Mouse (Mus musculus): ENCODE results near the gene Shisa8. TPM values are rescaled to one million over a fixed set of nuclear protein-coding genes. Genes with fewer than 3 reads are reported as not detected.

Shisa8 gene
- polyA plus RNA-seq, 1 experiment from 2014 or later = 0.29 TPM

- Histone ChIP-seq H3K9me3 (no peaks in the 10 kb centered on the region), H3K27me3 (replicated peaks) (no peaks in the 10 kb centered on the region), H3K4me1 (no peaks in the 10 kb centered on the region), H3K4me2 (replicated peaks) (no peak overlapping the region), H3K4me3 (no peak overlapping the region), H3K9ac (no peak overlapping the region), H3K36me3 (peaks cover 8% of the 10 kb centered on the region; the same call in 1 of the 2 replicates), H3K27ac (no peak overlapping the region)
- 78% methylated on average over 10 of the region's 10 CpGs for WGBS
- no peak for ATAC-seq (ENCODE audit: low FRiP score, low read depth)
These were observed 23.0 kb upstream of the Shisa8 start for GRCm38 (mm10) chr15:82235661-82236060.

DNA sequence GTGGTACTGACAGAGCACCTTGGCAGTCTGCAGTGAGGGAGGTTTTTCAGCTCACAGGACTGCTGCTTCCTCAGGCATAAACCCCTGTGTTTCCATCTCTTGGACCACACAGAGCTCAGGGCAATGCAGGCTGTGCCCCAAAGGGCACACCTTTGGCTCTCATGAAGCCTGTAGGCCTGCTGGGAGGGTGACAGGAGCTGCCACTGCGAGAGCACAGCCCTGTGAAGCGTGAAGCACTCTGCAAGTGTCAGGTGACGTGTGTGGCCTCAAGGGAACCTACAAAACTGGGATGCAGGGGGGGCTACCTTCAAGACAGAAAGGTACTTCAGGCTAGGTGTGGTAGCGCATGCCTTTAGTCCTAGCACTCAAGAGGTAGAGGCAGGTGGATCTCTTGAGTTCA lies 20.0 kb upstream of the Shisa8 start:
- Histone ChIP-seq H3K9me3 (no peaks in the 10 kb centered on the region), H3K36me3 (no peaks in the 10 kb centered on the region), H3K4me3 (no peak overlapping the region), H3K27ac (no peak overlapping the region), H3K4me1 (0 out of 2 replicates have a peak, but pooled peaks cover 3% of the 10 kb centered on the region), H3K27me3 (replicated peaks) (no peaks in the 10 kb centered on the region), H3K4me2 (replicated peaks) (no peak overlapping the region), H3K9ac (no peak overlapping the region)
- no peak for ATAC-seq (ENCODE audit: low FRiP score, low read depth)
- 76% methylated on average over 4 of the region's 4 CpGs for WGBS

DNA sequence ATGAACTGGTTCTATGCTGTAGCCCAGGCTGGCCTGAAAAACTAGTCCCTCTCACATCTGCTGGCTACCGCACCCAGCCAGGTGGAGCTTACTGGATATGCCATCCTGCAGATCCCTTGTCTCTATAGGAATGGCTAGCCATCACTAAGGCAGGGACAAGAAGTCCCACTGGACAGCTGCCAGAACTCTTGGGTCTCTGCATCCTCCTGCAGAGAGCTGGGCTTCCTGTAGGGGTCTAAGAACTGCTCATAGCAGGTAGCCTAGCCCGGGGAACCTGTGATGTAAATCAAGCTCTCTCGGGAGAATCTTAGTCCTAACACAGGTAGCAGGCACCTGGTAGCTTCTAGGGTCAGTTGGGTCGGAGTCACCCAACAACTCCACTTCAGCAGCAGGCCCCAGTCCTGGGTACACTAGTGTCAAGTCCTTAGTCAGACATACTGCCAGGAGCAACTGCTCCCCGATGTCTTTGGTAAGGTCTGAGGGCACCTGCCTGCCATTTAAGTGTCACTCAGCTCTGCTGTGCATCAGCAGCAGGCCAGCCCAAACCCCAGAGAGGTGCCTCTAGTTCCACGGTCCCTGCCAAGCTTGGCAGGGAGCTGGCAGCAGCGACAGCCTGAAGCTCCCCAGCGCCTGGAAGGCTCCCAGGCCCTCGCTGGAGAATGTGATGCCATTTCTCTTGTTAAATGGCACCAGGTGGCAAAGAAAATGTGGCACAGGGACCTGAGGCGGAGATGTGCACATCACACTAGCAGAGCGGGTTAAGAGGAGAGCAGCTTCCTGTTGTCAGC lies 19.2 kb upstream of the Shisa8 start:
- H3K36me3 ChIP-seq = no peaks in the 10 kb centered on the region
- H3K9ac ChIP-seq = 0 out of 2 replicates have a peak overlapping the region, but pooled peaks have one; percentile 13
- no peak overlapping the region for H3K4me3 ChIP-seq
- WGBS = 78% methylated on average over 11 of the region's 11 CpGs
- H3K4me2 ChIP-seq (replicated peaks) = no peak overlapping the region
- H3K9me3 ChIP-seq = no peaks in the 10 kb centered on the region
- ATAC-seq (ENCODE audit: low FRiP score, low read depth) = no peak
- H3K27ac ChIP-seq = no peak overlapping the region
- H3K4me1 ChIP-seq = 0 out of 2 replicates have a peak, but pooled peaks cover 3% of the 10 kb centered on the region
- H3K27me3 ChIP-seq (replicated peaks) = no peaks in the 10 kb centered on the region

DNA sequence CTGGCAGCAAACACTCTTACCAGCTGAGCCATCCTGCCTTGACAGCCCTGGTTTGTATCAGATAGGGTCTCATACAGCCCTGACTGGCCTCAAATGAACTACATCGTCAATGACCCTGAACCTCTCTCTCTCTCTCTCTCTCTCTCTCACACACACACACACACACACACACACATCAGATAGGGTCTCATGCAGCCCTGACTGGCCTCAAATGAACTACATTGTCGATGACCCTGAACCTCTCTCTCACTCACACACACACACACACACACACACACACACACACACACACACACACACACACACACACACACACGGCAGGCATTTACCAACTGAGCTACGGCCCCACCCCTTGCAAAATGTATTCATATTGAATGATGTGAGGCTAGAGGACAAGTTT lies 18.5 kb upstream of the Shisa8 start:
- H3K9ac ChIP-seq = no peak overlapping the region
- no peak overlapping the region for H3K4me2 ChIP-seq (replicated peaks)
- no peaks in the 10 kb centered on the region for H3K9me3 ChIP-seq
- WGBS = 86% methylated on average over 4 of the region's 4 CpGs
- H3K4me3 ChIP-seq = no peak overlapping the region
- no peak for ATAC-seq (ENCODE audit: low FRiP score, low read depth)
- H3K27me3 ChIP-seq (replicated peaks) = no peaks in the 10 kb centered on the region
- no peak overlapping the region for H3K27ac ChIP-seq
- 0 out of 2 replicates have a peak, but pooled peaks cover 3% of the 10 kb centered on the region for H3K4me1 ChIP-seq
- H3K36me3 ChIP-seq = no peaks in the 10 kb centered on the region

DNA sequence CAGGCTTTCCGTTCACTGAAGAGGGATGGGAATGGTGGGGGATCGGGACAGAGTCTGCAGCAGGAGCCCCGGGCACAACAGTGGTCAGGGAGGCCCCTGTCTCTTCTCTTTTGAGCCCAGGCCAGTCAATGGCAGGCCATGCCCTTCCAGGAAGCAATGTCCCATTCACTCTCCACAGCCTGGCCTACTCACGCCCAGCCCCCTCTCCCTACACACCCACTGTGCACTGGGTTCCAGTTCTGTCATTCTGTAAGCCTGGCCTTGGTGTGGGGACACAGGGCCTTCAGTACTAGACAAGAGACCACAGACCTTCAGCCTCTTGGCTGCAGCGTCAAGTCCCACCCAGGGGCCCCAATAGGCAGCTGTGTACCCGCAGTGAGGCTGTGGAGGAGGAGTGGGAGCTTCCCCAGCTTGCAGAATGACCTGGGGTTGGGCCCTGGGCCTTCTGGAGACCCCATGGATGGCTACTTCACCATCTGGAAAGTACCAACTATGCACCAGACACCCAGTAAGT lies 17.5 kb upstream of the Shisa8 start:
- Histone ChIP-seq H3K27me3 (replicated peaks) (peaks cover 7% of the 10 kb centered on the region; the same call in 1 of the 2 replicates), H3K36me3 (no peaks in the 10 kb centered on the region), H3K9me3 (no peaks in the 10 kb centered on the region), H3K9ac (no peak overlapping the region), H3K27ac (no peak overlapping the region), H3K4me1 (0 out of 2 replicates have a peak, but pooled peaks cover 3% of the 10 kb centered on the region), H3K4me3 (no peak overlapping the region), H3K4me2 (replicated peaks) (no peak overlapping the region)
- 74% methylated on average over 6 of the region's 6 CpGs for WGBS
- no peak for ATAC-seq (ENCODE audit: low FRiP score, low read depth)

- no peak overlapping the region for H3K4me2 ChIP-seq (replicated peaks)
- no peaks in the 10 kb centered on the region for H3K36me3 ChIP-seq
- H3K9ac ChIP-seq = no peak overlapping the region
- H3K4me1 ChIP-seq = peaks cover 4% of the 10 kb centered on the region; the same call in 1 of the 2 replicates
- no peak overlapping the region for H3K27ac ChIP-seq
- ATAC-seq (ENCODE audit: low FRiP score, low read depth) = no peak
- no peak overlapping the region for H3K4me3 ChIP-seq
- peaks cover 12% of the 10 kb centered on the region; the same call in 1 of the 2 replicates for H3K27me3 ChIP-seq (replicated peaks)
- H3K9me3 ChIP-seq = no peaks in the 10 kb centered on the region
- 45% methylated on average over 11 of the region's 11 CpGs for WGBS
These were observed 17.0 kb upstream of the Shisa8 start for GRCm38 (mm10) chr15:82229542-82230045.

DNA sequence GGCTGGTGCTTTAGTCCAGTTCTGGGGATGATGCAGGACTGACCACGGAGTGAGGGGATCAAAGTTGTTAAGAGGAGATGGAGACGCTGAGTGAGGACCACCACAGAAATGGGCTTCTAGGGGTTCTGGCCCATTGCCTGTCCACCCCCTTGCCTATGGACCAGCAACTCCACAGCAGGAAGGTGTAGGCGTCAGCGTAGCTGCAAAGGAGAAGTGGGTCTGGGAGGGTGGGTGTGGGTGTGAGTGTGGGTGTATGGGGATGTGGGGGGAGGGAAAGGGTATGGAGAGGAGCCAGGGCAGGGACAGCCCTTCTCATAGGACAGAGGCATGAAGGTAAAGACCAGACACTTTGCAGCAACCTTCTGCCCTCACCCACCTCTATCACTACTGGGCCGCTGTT lies 13.2 kb upstream of the Shisa8 start:
- H3K9ac ChIP-seq = no peak overlapping the region
- H3K36me3 ChIP-seq = no peaks in the 10 kb centered on the region
- WGBS = 91% methylated on average over 5 of the region's 5 CpGs
- peaks cover 25% of the 10 kb centered on the region; the same call in 1 of the 2 replicates for H3K27me3 ChIP-seq (replicated peaks)
- H3K27ac ChIP-seq = no peak overlapping the region
- H3K4me3 ChIP-seq = no peak overlapping the region
- no peak overlapping the region for H3K4me2 ChIP-seq (replicated peaks)
- peaks cover 17% of the 10 kb centered on the region for H3K4me1 ChIP-seq
- ATAC-seq (ENCODE audit: low FRiP score, low read depth) = no peak
- H3K9me3 ChIP-seq = no peaks in the 10 kb centered on the region

- WGBS = 43% methylated on average over 7 of the region's 7 CpGs
- Histone ChIP-seq H3K9ac (no peak overlapping the region), H3K4me2 (replicated peaks) (peak overlapping the region; percentile 72), H3K4me3 (no peak overlapping the region), H3K4me1 (peaks cover 17% of the 10 kb centered on the region), H3K27ac (no peak overlapping the region), H3K36me3 (no peaks in the 10 kb centered on the region), H3K9me3 (no peaks in the 10 kb centered on the region), H3K27me3 (replicated peaks) (peaks cover 31% of the 10 kb centered on the region; the same call in 1 of the 2 replicates)
- no peak for ATAC-seq (ENCODE audit: low FRiP score, low read depth)
These were observed 12.1 kb upstream of the Shisa8 start for GRCm38 (mm10) chr15:82224602-82225215.

GRCm38 (mm10) chr15:82223657-82224601 lies 11.3 kb upstream of the Shisa8 start, which contains the start of gene Tnfrsf13c:
Gene Tnfrsf13c, minus strand, starts transcription at chr15:82224369.
- Histone ChIP-seq H3K9ac (peak within 1 kb of the TSS; percentile 35), H3K4me2 (replicated peaks) (peak within 1 kb of the TSS; percentile 72), H3K27ac (no peak within 1 kb of the TSS), H3K36me3 (no peaks in the 10 kb centered on the region), H3K4me3 (peak within 1 kb of the TSS; percentile 35), H3K27me3 (replicated peaks) (peaks cover 31% of the 10 kb centered on the region; the same call in 1 of the 2 replicates), H3K9me3 (no peaks in the 10 kb centered on the region), H3K4me1 (peaks cover 14% of the 10 kb centered on the region)
- 2% methylated on average over 44 of the region's 44 CpGs for WGBS
- peak; percentile 51; the same call in 1 of the 2 replicates for ATAC-seq (ENCODE audit: low FRiP score, low read depth)

DNA sequence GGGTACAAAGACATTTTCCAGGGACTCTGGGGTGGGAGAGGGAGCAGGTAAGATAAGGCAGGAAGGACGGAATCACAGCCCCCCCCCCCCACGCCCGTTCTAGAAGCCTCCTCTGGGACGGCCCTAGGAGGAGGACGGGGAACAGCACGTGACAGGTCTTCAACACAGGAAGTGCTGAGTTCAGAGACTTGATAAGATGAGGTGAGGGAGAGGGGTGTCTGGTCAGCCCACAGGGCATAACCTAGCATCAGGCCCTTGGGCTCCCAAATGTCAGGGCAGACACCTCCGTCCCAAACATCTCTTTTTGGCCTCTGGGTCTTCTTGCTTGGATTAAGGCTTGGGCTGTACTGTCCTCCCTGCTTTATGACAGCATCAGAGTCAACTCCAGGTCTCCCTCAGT lies 10.6 kb upstream of the Shisa8 start:
- Histone ChIP-seq H3K9me3 (no peaks in the 10 kb centered on the region), H3K9ac (no peak overlapping the region), H3K36me3 (no peaks in the 10 kb centered on the region), H3K4me1 (peaks cover 14% of the 10 kb centered on the region), H3K4me3 (no peak overlapping the region), H3K27ac (no peak overlapping the region), H3K4me2 (replicated peaks) (peak overlapping the region; percentile 72), H3K27me3 (replicated peaks) (peaks cover 31% of the 10 kb centered on the region; the same call in 1 of the 2 replicates)
- no peak; the same call in 1 of the 2 replicates for ATAC-seq (ENCODE audit: low FRiP score, low read depth)
- 61% methylated on average over 7 of the region's 7 CpGs for WGBS

GRCm38 (mm10) chr15:82221104-82221860 lies 8.7 kb upstream of the Shisa8 start:
- WGBS = 73% methylated on average over 14 of the region's 14 CpGs
- peaks cover 43% of the 10 kb centered on the region for H3K27me3 ChIP-seq (replicated peaks)
- ATAC-seq (ENCODE audit: low FRiP score, low read depth) = no peak

More at GRCm38 (mm10) chr15:82221104-82221860, 8.7 kb upstream of the Shisa8 start:
- H3K9ac ChIP-seq = no peak overlapping the region
- no peaks in the 10 kb centered on the region for H3K36me3 ChIP-seq
- H3K4me2 ChIP-seq (replicated peaks) = no peak overlapping the region
- no peak overlapping the region for H3K4me3 ChIP-seq
- H3K27ac ChIP-seq = no peak overlapping the region
- H3K4me1 ChIP-seq = peaks cover 24% of the 10 kb centered on the region
- no peaks in the 10 kb centered on the region for H3K9me3 ChIP-seq
